Mouse (Mus musculus): ENCODE data around the gene Rtn4r. TPM values are rescaled to one million over a fixed set of nuclear protein-coding genes. Genes with fewer than 3 reads are reported as not detected.

Rtn4r gene
- polyA plus RNA-seq (2015; fragmentation: Nextera tagmentation; extraction: Ambion mirVana), result 7.3 and 7.8 TPM in 2 replicates

- H3K27ac ChIP-seq, result peak within 1 kb of the TSS; percentile 26; the same call in 1 of the 2 replicates
- peak within 1 kb of the TSS; percentile 84 for H3K9ac ChIP-seq
- WGBS, result 0% methylated on average over 43 of the region's 96 CpGs
- peak within 1 kb of the TSS; percentile 71 for H3K4me3 ChIP-seq
- peak; percentile 83 for ATAC-seq
- H3K27me3 ChIP-seq, result peaks cover 32% of the 10 kb centered on the region
- H3K4me1 ChIP-seq, result peaks cover 42% of the 10 kb centered on the region
- H3K9me3 ChIP-seq (replicated peaks), result no peaks in the 10 kb centered on the region
- peak within 1 kb of the TSS; percentile 93 for H3K4me2 ChIP-seq
- no peaks in the 10 kb centered on the region for H3K36me3 ChIP-seq (ENCODE audit: poor library complexity, severe bottlenecking)
Observed at GRCm38 (mm10) chr16:18127241-18127861, at the start of gene Rtn4r. TSS of gene Rtn4r (plus strand) at chr16:18127642.

GRCm38 (mm10) chr16:18078314-18079015, 49.0 kb upstream of the Rtn4r start:
- Histone ChIP-seq H3K27ac (no peak overlapping the region), H3K36me3 (ENCODE audit: poor library complexity, severe bottlenecking) (peaks cover under 1% of the 10 kb centered on the region; the same call in 1 of the 2 replicates), H3K4me2 (no peak overlapping the region), H3K4me3 (no peak overlapping the region), H3K4me1 (no peaks in the 10 kb centered on the region), H3K9me3 (replicated peaks) (no peaks in the 10 kb centered on the region), H3K27me3 (no peaks in the 10 kb centered on the region), H3K9ac (no peak overlapping the region)
- 66% methylated on average over 5 of the region's 5 CpGs for WGBS
- no peak for ATAC-seq

- Histone ChIP-seq H3K4me1 (no peaks in the 10 kb centered on the region), H3K9me3 (replicated peaks) (no peaks in the 10 kb centered on the region), H3K27me3 (no peaks in the 10 kb centered on the region), H3K27ac (no peak overlapping the region), H3K4me2 (no peak overlapping the region), H3K4me3 (no peak overlapping the region), H3K9ac (no peak overlapping the region), H3K36me3 (ENCODE audit: poor library complexity, severe bottlenecking) (no peaks in the 10 kb centered on the region; the same call in 1 of the 2 replicates)
- no peak for ATAC-seq
- 88% methylated on average over 2 of the region's 2 CpGs for WGBS
Observed at GRCm38 (mm10) chr16:18079300-18079699, 48.1 kb upstream of the Rtn4r start.

- Histone ChIP-seq H3K27ac (no peak overlapping the region), H3K9ac (no peak overlapping the region), H3K27me3 (no peaks in the 10 kb centered on the region), H3K4me1 (no peaks in the 10 kb centered on the region), H3K4me2 (no peak overlapping the region), H3K9me3 (replicated peaks) (no peaks in the 10 kb centered on the region), H3K36me3 (ENCODE audit: poor library complexity, severe bottlenecking) (no peaks in the 10 kb centered on the region; the same call in 1 of the 2 replicates), H3K4me3 (no peak overlapping the region)
- 86% methylated on average over 7 of the region's 7 CpGs for WGBS
- ATAC-seq, result no peak
Observed at GRCm38 (mm10) chr16:18080171-18080570, 47.3 kb upstream of the Rtn4r start.

- H3K9me3 ChIP-seq (replicated peaks), result no peaks in the 10 kb centered on the region
- H3K36me3 ChIP-seq (ENCODE audit: poor library complexity, severe bottlenecking), result no peaks in the 10 kb centered on the region
- H3K9ac ChIP-seq, result no peak overlapping the region
- 83% methylated on average over 10 of the region's 10 CpGs for WGBS
- no peaks in the 10 kb centered on the region for H3K4me1 ChIP-seq
- no peak overlapping the region for H3K4me2 ChIP-seq
- no peak overlapping the region for H3K27ac ChIP-seq
- no peak overlapping the region for H3K4me3 ChIP-seq
- no peak for ATAC-seq
- H3K27me3 ChIP-seq, result no peaks in the 10 kb centered on the region
Observed at GRCm38 (mm10) chr16:18081149-18081827, 46.2 kb upstream of the Rtn4r start.

- no peaks in the 10 kb centered on the region for H3K9me3 ChIP-seq (replicated peaks)
- H3K9ac ChIP-seq, result no peak overlapping the region
- peaks cover 3% of the 10 kb centered on the region for H3K27me3 ChIP-seq
- no peak overlapping the region for H3K27ac ChIP-seq
- H3K4me1 ChIP-seq, result no peaks in the 10 kb centered on the region
- no peak for ATAC-seq
- no peaks in the 10 kb centered on the region for H3K36me3 ChIP-seq (ENCODE audit: poor library complexity, severe bottlenecking)
- H3K4me2 ChIP-seq, result no peak overlapping the region
- H3K4me3 ChIP-seq, result no peak overlapping the region
- WGBS, result 93% methylated on average over 1 of the region's 1 CpGs
Observed at GRCm38 (mm10) chr16:18082291-18082690, 45.2 kb upstream of the Rtn4r start.

- Histone ChIP-seq H3K4me3 (no peak overlapping the region), H3K9me3 (replicated peaks) (no peaks in the 10 kb centered on the region), H3K27me3 (peaks cover 13% of the 10 kb centered on the region), H3K4me1 (peaks cover 5% of the 10 kb centered on the region), H3K9ac (no peak overlapping the region), H3K27ac (no peak overlapping the region), H3K36me3 (ENCODE audit: poor library complexity, severe bottlenecking) (no peaks in the 10 kb centered on the region), H3K4me2 (no peak overlapping the region)
- ATAC-seq, result no peak
- WGBS, result 82% methylated on average over 18 of the region's 18 CpGs
Observed at GRCm38 (mm10) chr16:18083231-18083951, 44.1 kb upstream of the Rtn4r start.

GRCm38 (mm10) chr16:18084262-18084661, 43.2 kb upstream of the Rtn4r start:
- Histone ChIP-seq H3K9ac (no peak overlapping the region), H3K27ac (no peak overlapping the region), H3K27me3 (peaks cover 13% of the 10 kb centered on the region), H3K36me3 (ENCODE audit: poor library complexity, severe bottlenecking) (no peaks in the 10 kb centered on the region), H3K9me3 (replicated peaks) (no peaks in the 10 kb centered on the region), H3K4me2 (no peak overlapping the region), H3K4me1 (peaks cover 9% of the 10 kb centered on the region), H3K4me3 (no peak overlapping the region)
- ATAC-seq, result no peak
- 91% methylated on average over 7 of the region's 7 CpGs for WGBS

- no peak overlapping the region for H3K4me2 ChIP-seq
- H3K27ac ChIP-seq, result no peak overlapping the region
- no peak overlapping the region for H3K9ac ChIP-seq
- H3K36me3 ChIP-seq (ENCODE audit: poor library complexity, severe bottlenecking), result no peaks in the 10 kb centered on the region
- H3K27me3 ChIP-seq, result peaks cover 23% of the 10 kb centered on the region
- H3K4me3 ChIP-seq, result no peak overlapping the region
- H3K4me1 ChIP-seq, result peaks cover 9% of the 10 kb centered on the region
- 91% methylated on average over 5 of the region's 5 CpGs for WGBS
- no peak for ATAC-seq
- no peaks in the 10 kb centered on the region for H3K9me3 ChIP-seq (replicated peaks)
Observed at GRCm38 (mm10) chr16:18087101-18087500, 40.3 kb upstream of the Rtn4r start.

GRCm38 (mm10) chr16:18096348-18096747, 31.1 kb upstream of the Rtn4r start:
- H3K4me1 ChIP-seq, result no peaks in the 10 kb centered on the region
- no peaks in the 10 kb centered on the region for H3K36me3 ChIP-seq (ENCODE audit: poor library complexity, severe bottlenecking)
- H3K27me3 ChIP-seq, result no peaks in the 10 kb centered on the region
- H3K9me3 ChIP-seq (replicated peaks), result no peaks in the 10 kb centered on the region; the same call in 1 of the 2 replicates
- WGBS, result 72% methylated on average over 5 of the region's 5 CpGs
- H3K4me2 ChIP-seq, result no peak overlapping the region
- no peak for ATAC-seq
- no peak overlapping the region for H3K9ac ChIP-seq
- no peak overlapping the region for H3K4me3 ChIP-seq
- H3K27ac ChIP-seq, result no peak overlapping the region

GRCm38 (mm10) chr16:18102816-18103215, 24.6 kb upstream of the Rtn4r start:
- H3K36me3 ChIP-seq (ENCODE audit: poor library complexity, severe bottlenecking), result no peaks in the 10 kb centered on the region
- H3K4me2 ChIP-seq, result no peak overlapping the region
- H3K27me3 ChIP-seq, result no peaks in the 10 kb centered on the region
- H3K9ac ChIP-seq, result no peak overlapping the region
- H3K27ac ChIP-seq, result no peak overlapping the region
- H3K4me1 ChIP-seq, result no peaks in the 10 kb centered on the region
- no peak for ATAC-seq
- no peaks in the 10 kb centered on the region for H3K9me3 ChIP-seq (replicated peaks)
- no peak overlapping the region for H3K4me3 ChIP-seq
- WGBS, result 75% methylated on average over 4 of the region's 4 CpGs

GRCm38 (mm10) chr16:18103366-18103765, 24.1 kb upstream of the Rtn4r start:
- no peak overlapping the region for H3K4me2 ChIP-seq
- no peaks in the 10 kb centered on the region for H3K27me3 ChIP-seq
- no peak overlapping the region for H3K9ac ChIP-seq
- no peaks in the 10 kb centered on the region for H3K36me3 ChIP-seq (ENCODE audit: poor library complexity, severe bottlenecking)
- H3K4me3 ChIP-seq, result no peak overlapping the region
- no peaks in the 10 kb centered on the region for H3K9me3 ChIP-seq (replicated peaks)
- ATAC-seq, result no peak
- H3K4me1 ChIP-seq, result no peaks in the 10 kb centered on the region
- H3K27ac ChIP-seq, result no peak overlapping the region
- 79% methylated on average over 1 of the region's 1 CpGs for WGBS
